28 mouse cellular contexts compared by ENCODE assay signal in the genomic region with DNA sequence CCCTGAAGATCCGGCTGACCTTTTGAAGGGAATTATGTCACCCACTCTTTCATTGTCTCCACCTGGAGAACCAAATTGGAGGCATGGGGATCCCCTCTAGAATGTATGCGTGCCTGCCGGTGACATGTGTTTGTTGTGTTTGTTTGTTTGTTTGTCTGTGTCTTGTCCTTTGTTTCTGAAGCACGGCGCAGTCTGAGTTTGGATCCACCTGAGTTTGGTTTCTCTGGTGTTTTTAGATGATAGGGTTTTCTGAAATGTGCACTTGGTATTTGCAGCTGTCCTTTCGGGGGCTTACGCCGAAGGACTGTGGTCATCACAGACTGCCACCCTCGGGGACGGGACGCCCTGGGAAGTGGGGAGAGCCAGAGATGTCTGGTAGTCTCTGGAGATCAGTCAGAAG. TPM values are rescaled to one million over a fixed set of nuclear protein-coding genes. Genes with fewer than 3 reads are reported as not detected.
DNase-seq lines count a peak whose midpoint lies in the region; ATAC-seq lines count a peak whose summit lies in the region.
"Had no signal": no experiment of that assay in that cellular context is flagged by ENCODE, and none has a peak within 500 bp of the region (broad histone marks: within the 10 kb centered on the region; RNA-seq: fewer than 3 reads in every experiment).

No protein-coding gene starts in this region.

- no peak overlapping the region for H3K9ac ChIP-seq in forebrain, embryonic 12.5 days
- no peak overlapping the region for H3K9ac ChIP-seq in liver, embryonic 12.5 days
- H3K9ac ChIP-seq: hindbrain, embryonic 13.5 days; liver, embryonic 14.5 days had no signal

- H3K4me1 ChIP-seq in forebrain, embryonic 10.5 days, result 0 out of 2 replicates have a peak, but pooled peaks cover 2% of the 10 kb centered on the region
- H3K4me1 ChIP-seq in forebrain, embryonic 12.5 days, result no peaks in the 10 kb centered on the region
- H3K4me1 ChIP-seq in liver, embryonic 12.5 days, result 0 out of 2 replicates have a peak, but pooled peaks cover 3% of the 10 kb centered on the region
- H3K4me1 ChIP-seq in limb, embryonic 10.5 days, result peaks cover 7% of the 10 kb centered on the region; the same call in 1 of the 2 replicates
- H3K4me1 ChIP-seq: hindbrain, embryonic 13.5 days had no signal

- no peaks in the 10 kb centered on the region for H3K9me3 ChIP-seq in forebrain, embryonic 10.5 days
- no peaks in the 10 kb centered on the region for H3K9me3 ChIP-seq in forebrain, embryonic 12.5 days
- H3K9me3 ChIP-seq in liver, embryonic 12.5 days (replicated peaks), result no peaks in the 10 kb centered on the region
- no peaks in the 10 kb centered on the region for H3K9me3 ChIP-seq in limb, embryonic 10.5 days (replicated peaks)
- H3K9me3 ChIP-seq: heart, embryonic 10.5 days; hindbrain, embryonic 13.5 days had no signal

- peaks cover 2% of the 10 kb centered on the region; the same call in 1 of the 2 replicates for H3K27me3 ChIP-seq in forebrain, embryonic 10.5 days (ENCODE audit: poor library complexity, severe bottlenecking)
- no peaks in the 10 kb centered on the region for H3K27me3 ChIP-seq in forebrain, embryonic 12.5 days
- no peaks in the 10 kb centered on the region; the same call in 1 of the 2 replicates for H3K27me3 ChIP-seq in liver, embryonic 12.5 days (replicated peaks)
- H3K27me3 ChIP-seq in limb, embryonic 10.5 days (ENCODE audit: low read depth, poor library complexity, severe bottlenecking), result no peaks in the 10 kb centered on the region
- H3K27me3 ChIP-seq: hindbrain, embryonic 13.5 days; Patski had no signal

- no peak overlapping the region for H3K4me2 ChIP-seq in forebrain, embryonic 12.5 days
- H3K4me2 ChIP-seq in liver, embryonic 12.5 days, result no peak overlapping the region
- H3K4me2 ChIP-seq: hindbrain, embryonic 13.5 days had no signal

- H3K4me3 ChIP-seq in forebrain, embryonic 10.5 days, result no peak overlapping the region
- H3K4me3 ChIP-seq in forebrain, embryonic 12.5 days (replicated peaks), result no peak overlapping the region
- H3K4me3 ChIP-seq in liver, embryonic 12.5 days, result no peak overlapping the region
- no peak overlapping the region for H3K4me3 ChIP-seq in limb, embryonic 10.5 days
- no peak overlapping the region for H3K4me3 ChIP-seq in macrophage (ENCODE audit: inconsistent target)
- H3K4me3 ChIP-seq: heart, embryonic 10.5 days; hindbrain, embryonic 13.5 days had no signal

- no peak overlapping the region for H3K27ac ChIP-seq in forebrain, embryonic 10.5 days
- H3K27ac ChIP-seq in forebrain, embryonic 12.5 days, result no peak overlapping the region
- H3K27ac ChIP-seq in liver, embryonic 12.5 days, result 0 out of 2 replicates have a peak overlapping the region, but pooled peaks have one; percentile 20
- peak overlapping the region; percentile 50; the same call in 1 of the 2 replicates for H3K27ac ChIP-seq in limb, embryonic 10.5 days
- H3K27ac ChIP-seq in macrophage, result peak overlapping the region; percentile 52
- H3K27ac ChIP-seq: heart, embryonic 10.5 days; hindbrain, embryonic 13.5 days; liver, embryonic 14.5 days had no signal

- intact Hi-C loops in left cerebral cortex, postnatal 25 days (cut with DNase I), result no loop called here

- ATAC-seq in forebrain, embryonic 12.5 days (ENCODE audit: low FRiP score), result no peak
- no peak for ATAC-seq in liver, embryonic 12.5 days
- ATAC-seq: activated CD4-positive, CD25-positive, alpha-beta regulatory T cell, adult 4 months; CD4-positive, CD25-positive, alpha-beta regulatory T cell, adult 4 months; inflammation-experienced regulatory T-cells, adult 6 months; Patski had no signal

- no peaks in the 10 kb centered on the region for H3K36me3 ChIP-seq in forebrain, embryonic 10.5 days (replicated peaks)
- H3K36me3 ChIP-seq in forebrain, embryonic 12.5 days (replicated peaks), result no peaks in the 10 kb centered on the region
- no peaks in the 10 kb centered on the region for H3K36me3 ChIP-seq in liver, embryonic 12.5 days
- no peaks in the 10 kb centered on the region for H3K36me3 ChIP-seq in limb, embryonic 10.5 days
- no peaks in the 10 kb centered on the region for H3K36me3 ChIP-seq in macrophage (ENCODE audit: inconsistent target)
- H3K36me3 ChIP-seq: heart, embryonic 10.5 days; hindbrain, embryonic 13.5 days had no signal

- WGBS in forebrain, embryonic 10.5 days, result 60% methylated on average over 11 of the region's 11 CpGs
- WGBS in forebrain, embryonic 12.5 days, result 64% methylated on average over 11 of the region's 11 CpGs
- 44% methylated on average over 11 of the region's 11 CpGs for WGBS in liver, embryonic 12.5 days (ENCODE audit: insufficient replicate concordance)
- WGBS in limb, embryonic 10.5 days, result 39% methylated on average over 11 of the region's 11 CpGs
- WGBS in macrophage (ENCODE audit: missing documents), result 59% methylated on average over 11 of the region's 11 CpGs

- peak; percentile 10 for DNase-seq in forebrain, embryonic 10.5 days (ENCODE audit: extremely low spot score, low spot score)
- DNase-seq in liver, result no peak
- DNase-seq in limb, embryonic 10.5 days (ENCODE audit: low spot score), result peak; percentile 23
- DNase-seq in left cerebral cortex, adult 18-20 months (ENCODE audit: low spot score in 2 of 2), result no peak
- no peak for DNase-seq in left cerebral cortex, postnatal 25 days (ENCODE audit: low spot score in 2 of 2)
- DNase-seq: adrenal gland, postnatal 14 days; cerebellum, adult 18-20 months; cerebellum, postnatal 36 days; gastrocnemius, postnatal 25 days; heart, postnatal 14 days; kidney, postnatal 4 days; lung, postnatal 10 days; midbrain, embryonic 14.5 days; right cerebral cortex, postnatal 25 days; thymus, adult 18-20 months; thymus, postnatal 4 days had no signal

- H3K79me2 ChIP-seq in macrophage (ENCODE audit: inconsistent target), result no peaks in the 10 kb centered on the region

RNA-seq across cellular contexts. Expression of gene Hfe, which starts 6.5 kb away (rescaled TPM):
- 1.3 and 1.5 TPM in 2 replicates for polyA plus RNA-seq in forebrain, embryonic 10.5 days (2016; fragmentation: Nextera tagmentation; extraction: Ambion mirVana)
- polyA plus RNA-seq in forebrain, embryonic 12.5 days (2016; fragmentation: Nextera tagmentation; extraction: Ambion mirVana), result 2.0 and 2.5 TPM in 2 replicates
- polyA plus RNA-seq in liver, embryonic 12.5 days (2016; fragmentation: Nextera tagmentation; extraction: Ambion mirVana), result 4.9 and 5.7 TPM in 2 replicates
- 1.6 and 2.0 TPM in 2 replicates for polyA plus RNA-seq in limb, embryonic 10.5 days (2016; fragmentation: Nextera tagmentation; extraction: Ambion mirVana)
- 10 to 100 TPM in 14 of 26 experiments, 1 to 10 TPM in 12; 2.7 to 31.8 (median 15.3) TPM for total RNA-seq in macrophage (2018; cell fraction: chromatin; rRNA removed)
- total RNA-seq in macrophage (2018; cell fraction: cytosol; rRNA removed), result 10 to 100 TPM; 25.0 to 63.5 (median 42.9) TPM
- 10 to 100 TPM; 12.6 to 62.1 (median 39.3) TPM for total RNA-seq in macrophage (2018; cell fraction: nucleus; rRNA removed)
- 27.7 to 67.4 TPM (median 36.4 TPM) in 3 replicates for polyA plus RNA-seq in macrophage (2018)
- total RNA-seq in left cerebral cortex, adult 18-20 months (2021), result 1 to 10 TPM; 3.4 to 3.9 TPM
- total RNA-seq in left cerebral cortex, postnatal 25 days (2021), result 1 to 10 TPM; 3.1 to 3.7 TPM

RNA-seq across cellular contexts. Expression of gene Hist1h4c, which starts 18.9 kb away (rescaled TPM):
- polyA plus RNA-seq in forebrain, embryonic 10.5 days (2016; fragmentation: Nextera tagmentation; extraction: Ambion mirVana), result 4.5 and 5.9 TPM in 2 replicates
- polyA plus RNA-seq in forebrain, embryonic 12.5 days (2016; fragmentation: Nextera tagmentation; extraction: Ambion mirVana), result 6.1 and 9.8 TPM in 2 replicates
- polyA plus RNA-seq in liver, embryonic 12.5 days (2016; fragmentation: Nextera tagmentation; extraction: Ambion mirVana), result 8.6 and 11.6 TPM in 2 replicates
- polyA plus RNA-seq in limb, embryonic 10.5 days (2016; fragmentation: Nextera tagmentation; extraction: Ambion mirVana), result 6.4 and 6.5 TPM in 2 replicates
- total RNA-seq in macrophage (2018; cell fraction: chromatin; rRNA removed), result 10 to 100 TPM in 14 of 26 experiments, 1 to 10 TPM in 12; 4.0 to 49.2 (median 11.4) TPM
- total RNA-seq in macrophage (2018; cell fraction: cytosol; rRNA removed), result 10 to 100 TPM; 16.3 to 87.3 (median 38.2) TPM
- total RNA-seq in macrophage (2018; cell fraction: nucleus; rRNA removed), result 100 to 1,000 TPM in 1 of 26 experiments, 10 to 100 TPM in 23, 1 to 10 TPM in 2; 4.8 to 101 (median 22.1) TPM
- polyA plus RNA-seq in macrophage (2018), result 0.53 TPM in 1 of 3 replicates, not detected in the others
- 100 to 1,000 TPM; 114 to 117 TPM for total RNA-seq in left cerebral cortex, adult 18-20 months (2021)
- total RNA-seq in left cerebral cortex, postnatal 25 days (2021), result 100 to 1,000 TPM in 1 of 2 experiments, 10 to 100 TPM in 1; 94.8 to 129 TPM

RNA-seq across cellular contexts. Expression of gene Hist1h1c, which starts 21.4 kb away (rescaled TPM):
- 9.4 and 10.7 TPM in 2 replicates for polyA plus RNA-seq in forebrain, embryonic 10.5 days (2016; fragmentation: Nextera tagmentation; extraction: Ambion mirVana)
- 15.2 and 15.9 TPM in 2 replicates for polyA plus RNA-seq in forebrain, embryonic 12.5 days (2016; fragmentation: Nextera tagmentation; extraction: Ambion mirVana)
- 56.9 and 57.2 TPM in 2 replicates for polyA plus RNA-seq in liver, embryonic 12.5 days (2016; fragmentation: Nextera tagmentation; extraction: Ambion mirVana)
- 8.6 and 11.8 TPM in 2 replicates for polyA plus RNA-seq in limb, embryonic 10.5 days (2016; fragmentation: Nextera tagmentation; extraction: Ambion mirVana)
- 100 to 1,000 TPM in 1 of 26 experiments, 10 to 100 TPM in 11, 1 to 10 TPM in 14; 2.2 to 114 (median 8.5) TPM for total RNA-seq in macrophage (2018; cell fraction: chromatin; rRNA removed)
- total RNA-seq in macrophage (2018; cell fraction: cytosol; rRNA removed), result 100 to 1,000 TPM in 19 of 26 experiments, 10 to 100 TPM in 7; 65.0 to 223 (median 125) TPM
- 100 to 1,000 TPM in 2 of 26 experiments, 10 to 100 TPM in 24; 15.9 to 230 (median 37.1) TPM for total RNA-seq in macrophage (2018; cell fraction: nucleus; rRNA removed)
- 72.8 to 156 TPM (median 87.8 TPM) in 3 replicates for polyA plus RNA-seq in macrophage (2018)
- total RNA-seq in left cerebral cortex, adult 18-20 months (2021), result 10 to 100 TPM; 55.8 to 61.1 TPM
- 10 to 100 TPM; 51.7 to 71.1 TPM for total RNA-seq in left cerebral cortex, postnatal 25 days (2021)

RNA-seq across cellular contexts. Expression of gene Hist1h1t, which starts 21.6 kb away (rescaled TPM):
- polyA plus RNA-seq in forebrain, embryonic 10.5 days (2016; fragmentation: Nextera tagmentation; extraction: Ambion mirVana), result not detected in 2 replicates
- not detected in 2 replicates for polyA plus RNA-seq in forebrain, embryonic 12.5 days (2016; fragmentation: Nextera tagmentation; extraction: Ambion mirVana)
- polyA plus RNA-seq in liver, embryonic 12.5 days (2016; fragmentation: Nextera tagmentation; extraction: Ambion mirVana), result not detected in 2 replicates
- polyA plus RNA-seq in limb, embryonic 10.5 days (2016; fragmentation: Nextera tagmentation; extraction: Ambion mirVana), result 0.26 TPM in 1 of 2 replicates, not detected in the other
- total RNA-seq in macrophage (2018; cell fraction: chromatin; rRNA removed), result 1 to 10 TPM in 9 of 26 experiments, not detected in 17; 1.1 to 7.4 (median 2.3) TPM
- total RNA-seq in macrophage (2018; cell fraction: cytosol; rRNA removed), result under 1 TPM in 2 of 26 experiments, not detected in 24; 0.17 to 0.22 TPM
- 1 to 10 TPM in 4 of 26 experiments, under 1 TPM in 1, not detected in 21; 0.98 to 2.7 (median 1.3) TPM for total RNA-seq in macrophage (2018; cell fraction: nucleus; rRNA removed)
- not detected in 3 replicates for polyA plus RNA-seq in macrophage (2018)
- total RNA-seq in left cerebral cortex, adult 18-20 months (2021), result not detected
- total RNA-seq in left cerebral cortex, postnatal 25 days (2021), result not detected
- total RNA-seq: gastrocnemius, postnatal 25 days; layer of hippocampus, postnatal 10 days had no signal
- polyA plus RNA-seq: activated CD4-positive, CD25-positive, alpha-beta regulatory T cell, adult 4 months; CD4-positive, CD25-positive, alpha-beta regulatory T cell, adult 4 months; forebrain, embryonic 11.5 days; hindbrain, embryonic 13.5 days; inflammation-experienced regulatory T-cells, adult 6 months; midbrain, embryonic 14.5 days had no signal

RNA-seq across cellular contexts. Expression of gene Hist1h3c, which starts 28.2 kb away (rescaled TPM):
- 7.7 and 9.0 TPM in 2 replicates for polyA plus RNA-seq in forebrain, embryonic 10.5 days (2016; fragmentation: Nextera tagmentation; extraction: Ambion mirVana)
- polyA plus RNA-seq in forebrain, embryonic 12.5 days (2016; fragmentation: Nextera tagmentation; extraction: Ambion mirVana), result 11.1 and 13.8 TPM in 2 replicates
- 4.8 and 6.7 TPM in 2 replicates for polyA plus RNA-seq in liver, embryonic 12.5 days (2016; fragmentation: Nextera tagmentation; extraction: Ambion mirVana)
- polyA plus RNA-seq in limb, embryonic 10.5 days (2016; fragmentation: Nextera tagmentation; extraction: Ambion mirVana), result 9.6 TPM in 2 replicates
- total RNA-seq in macrophage (2018; cell fraction: chromatin; rRNA removed), result 10 to 100 TPM in 1 of 26 experiments, 1 to 10 TPM in 6, not detected in 19; 1.6 to 10.1 (median 2.9) TPM
- 10 to 100 TPM in 17 of 26 experiments, 1 to 10 TPM in 9; 3.8 to 42.2 (median 11.9) TPM for total RNA-seq in macrophage (2018; cell fraction: cytosol; rRNA removed)
- 10 to 100 TPM in 1 of 26 experiments, 1 to 10 TPM in 18, not detected in 7; 1.0 to 25.5 (median 2.5) TPM for total RNA-seq in macrophage (2018; cell fraction: nucleus; rRNA removed)
- polyA plus RNA-seq in macrophage (2018), result not detected in 3 replicates
- not detected for total RNA-seq in left cerebral cortex, adult 18-20 months (2021)
- total RNA-seq in left cerebral cortex, postnatal 25 days (2021), result 1 to 10 TPM; 1.9 to 2.6 TPM

Comparison
In these comparisons a context has a peak if more than half of its experiments do, and no peak if none do; other contexts are left out.
1. DNase-seq: peak in forebrain, embryonic 10.5 days (single experiment) and limb, embryonic 10.5 days (single experiment); none in liver (single experiment), left cerebral cortex, adult 18-20 months (0 of 2) and left cerebral cortex, postnatal 25 days (0 of 2).
2. H3K27ac ChIP-seq: peak in liver, embryonic 12.5 days (single experiment), limb, embryonic 10.5 days (single experiment) and macrophage (single experiment); none in forebrain, embryonic 10.5 days (single experiment) and forebrain, embryonic 12.5 days (single experiment).